Mouse (Mus musculus): Measurements from ENCODE around the gene 4933402D24Rik. TPM values are rescaled to one million over a fixed set of nuclear protein-coding genes. Genes with fewer than 3 reads are reported as not detected.

4933402D24Rik gene
- total RNA-seq, 2 experiments from 2014 or later, result 0.25 to 0.33 TPM

GRCm38 (mm10) chr1:63730240-63730771 is 38.8 kb downstream of the 4933402D24Rik start, which contains the start of the genes Mdh1b and Fastkd2:
TSS of gene Mdh1b (minus strand) at chr1:63730318.
TSS of gene Fastkd2 (plus strand) at chr1:63730614.
- TF ChIP-seq CTCF (IDR thresholded peaks at IDR 0.05), result peak; percentile 32
- Histone ChIP-seq H3K4me3 (peak within 1 kb of the TSS; percentile 68), H3K27ac (peak within 1 kb of the TSS; percentile 82)
- intact Hi-C loops (cut with DNase I), result loop anchor here (2.0 to 10.0 kb wide), 2 partner anchors 62 to 974 kb away; no protein-coding TSS in a partner anchor
- DNase-seq (ENCODE audit: extremely low spot score in 1 of 2, low spot score in 2 of 2), result peak; percentile 89 to 91

- DNase-seq (ENCODE audit: extremely low spot score in 1 of 2, low spot score in 2 of 2), result no peak
- no peak for TF ChIP-seq CTCF (IDR thresholded peaks at IDR 0.05)
- Histone ChIP-seq H3K4me3 (peak overlapping the region; percentile 68), H3K27ac (peak overlapping the region; percentile 82)
- intact Hi-C loops (cut with DNase I), result loop anchor here (2.0 to 10.0 kb wide), 2 partner anchors 61 to 975 kb away; no protein-coding TSS in a partner anchor
Measured at GRCm38 (mm10) chr1:63729796-63730195, 39.3 kb downstream of the 4933402D24Rik start.

- intact Hi-C loops (cut with DNase I), result no loop called here
- no peak for DNase-seq (ENCODE audit: extremely low spot score in 1 of 2, low spot score in 2 of 2)
- Histone ChIP-seq H3K27ac (peak overlapping the region; percentile 38; the same call in 1 of the 2 replicates), H3K4me3 (no peak overlapping the region)
- no peak for TF ChIP-seq CTCF (IDR thresholded peaks at IDR 0.05)
Measured at GRCm38 (mm10) chr1:63720161-63720560, 48.9 kb downstream of the 4933402D24Rik start.

- TF ChIP-seq CTCF (IDR thresholded peaks at IDR 0.05), result no peak
- intact Hi-C loops (cut with DNase I), result no loop called here
- no peak for DNase-seq (ENCODE audit: extremely low spot score in 1 of 2, low spot score in 2 of 2)
- H3K27ac ChIP-seq, result no peak overlapping the region
- no peak overlapping the region for H3K4me3 ChIP-seq
Measured at GRCm38 (mm10) chr1:63708876-63709275, 60.2 kb downstream of the 4933402D24Rik start.

- no peak for TF ChIP-seq CTCF (IDR thresholded peaks at IDR 0.05)
- Histone ChIP-seq H3K4me3 (no peak overlapping the region), H3K27ac (no peak overlapping the region)
- DNase-seq (ENCODE audit: extremely low spot score in 1 of 2, low spot score in 2 of 2), result no peak
- intact Hi-C loops (cut with DNase I), result no loop called here
Measured at GRCm38 (mm10) chr1:63705733-63706132, 63.3 kb downstream of the 4933402D24Rik start.

Other genes starting within 250 kb of the 4933402D24Rik start
- under 1 TPM; 0.43 to 0.54 TPM for gene Gm39653, start 153.3 kb downstream of the 4933402D24Rik start, total RNA-seq (2021)
- under 1 TPM; 0.14 to 0.16 TPM for gene Dytn, start 82.3 kb downstream of the 4933402D24Rik start, total RNA-seq (2021)
- gene Mdh1b, start 38.9 kb downstream of the 4933402D24Rik start, total RNA-seq (2021), result 1 to 10 TPM in 1 of 2 experiments, under 1 TPM in 1; 0.79 to 1.1 TPM
- 10 to 100 TPM; 21.1 to 27.4 TPM for gene Fastkd2, start 38.7 kb downstream of the 4933402D24Rik start, total RNA-seq (2021)